Mouse (Mus musculus) thymus, adult 2 months (tissue): Measurements from ENCODE around the gene Alg5.

Experiments used
- CTCF ChIP-seq: fragments of 200-500 bp; IDR thresholded peaks from 2 replicates; pipeline ENCODE4 v1.5.1; 2012; ENCODE audit warnings: mild to moderate bottlenecking, control low read depth, low read length, moderate library complexity, borderline replicate concordance; ENCODE audit not compliant: control insufficient read depth, poor library complexity, insufficient read depth; ENCODE audit errors: extremely low read depth
- POLR2A ChIP-seq: fragments of 200-500 bp; IDR thresholded peaks from 2 replicates; pipeline ENCODE4 v1.6.1; 2012; ENCODE audit warnings: mild to moderate bottlenecking, low read length, control low read depth, moderate library complexity; ENCODE audit not compliant: control insufficient read depth, poor library complexity, insufficient read depth; ENCODE audit errors: extremely low read depth

- no peak for TF ChIP-seq POLR2A
- no peak for TF ChIP-seq CTCF
Observed at GRCm38 (mm10) chr3:54755145-54756041, 20.1 kb downstream of the Alg5 start, which contains the start of gene Smad9.
